Mouse (Mus musculus): ENCODE measurements around the gene Hcn1.
"Not testable (repeated sequence)": the region's sequence is repeated elsewhere in the genome, so short reads cannot be mapped to it uniquely, and the experiment has no call there.

Hcn1 gene

DNA sequence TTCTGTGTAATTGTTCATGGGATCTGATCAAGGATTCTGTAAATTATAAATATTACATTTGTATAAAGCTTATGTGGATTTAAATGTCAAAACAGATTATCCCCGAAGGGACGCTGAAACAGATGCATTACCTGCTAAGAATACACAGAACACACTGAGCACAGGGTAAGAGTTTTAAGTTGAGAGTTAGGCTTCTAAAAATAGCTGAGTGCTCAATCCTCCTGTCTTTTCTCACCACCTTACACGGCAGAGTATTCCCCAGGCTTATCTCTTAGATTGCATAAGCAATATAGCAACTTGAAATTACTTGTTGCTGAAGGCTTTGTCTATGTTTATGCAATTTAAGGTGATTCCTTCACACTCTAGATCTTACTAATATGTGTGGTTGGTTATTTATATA is 256.3 kb downstream of the Hcn1 start:
- peak; percentile 17 for DNase-seq (ENCODE audit: low read depth, low spot score)

DNA sequence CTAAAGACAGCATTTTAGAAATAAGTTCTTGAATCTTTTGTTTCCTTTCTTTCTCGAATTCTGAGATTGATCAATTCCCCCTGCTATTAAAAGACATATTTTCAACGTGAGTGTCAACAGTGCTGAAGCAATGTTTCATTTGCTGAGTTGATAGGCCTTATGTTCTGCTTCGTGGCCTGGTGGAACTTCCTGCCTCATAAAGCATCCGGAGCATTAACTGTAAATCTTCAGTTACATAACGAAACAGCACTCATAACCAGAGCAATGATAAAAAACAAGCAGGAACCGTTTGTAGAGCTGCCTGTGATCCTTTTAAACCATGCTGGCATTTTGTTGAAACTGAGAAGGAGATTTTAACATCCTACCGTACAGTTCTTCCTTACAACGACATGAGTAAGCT is 275.7 kb downstream of the Hcn1 start:
- peak; percentile 16 for DNase-seq (ENCODE audit: low read depth, low spot score)

DNA sequence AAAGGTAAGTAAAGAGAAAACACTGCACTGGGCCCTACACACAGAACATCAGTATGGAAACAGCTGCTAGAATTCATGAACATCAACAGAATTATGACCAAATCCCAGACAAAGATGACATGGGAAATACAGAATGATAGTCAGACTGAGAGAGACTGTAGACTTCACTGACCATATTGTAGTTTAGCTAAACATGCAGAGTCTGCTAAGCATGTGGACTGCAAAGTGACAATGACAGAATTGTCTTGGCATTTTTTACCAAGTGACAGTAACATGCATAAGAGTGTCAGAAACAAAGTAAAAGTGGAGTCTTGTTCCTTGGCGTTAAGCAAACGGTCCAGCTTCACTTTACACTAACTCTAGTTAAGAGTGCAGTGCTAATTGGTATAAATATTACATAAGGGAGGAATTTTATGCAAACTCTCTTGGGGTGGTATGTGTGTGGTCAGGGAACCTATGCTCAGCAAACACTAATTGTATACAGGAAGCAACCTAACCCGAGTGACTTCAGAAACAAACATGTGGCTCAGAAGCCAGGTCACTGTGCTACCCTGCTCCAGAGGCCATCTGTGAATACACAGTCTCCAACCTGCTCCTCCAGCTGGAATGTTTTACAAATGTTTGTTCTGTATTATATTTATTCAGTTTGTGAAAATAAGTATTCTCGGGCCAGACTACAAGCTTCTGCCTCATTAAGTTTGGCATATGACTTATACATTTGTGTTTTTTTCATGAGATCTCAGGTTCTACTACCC is 278.5 kb downstream of the Hcn1 start:
- peak; percentile 28 for DNase-seq (ENCODE audit: low read depth, low spot score)

DNA sequence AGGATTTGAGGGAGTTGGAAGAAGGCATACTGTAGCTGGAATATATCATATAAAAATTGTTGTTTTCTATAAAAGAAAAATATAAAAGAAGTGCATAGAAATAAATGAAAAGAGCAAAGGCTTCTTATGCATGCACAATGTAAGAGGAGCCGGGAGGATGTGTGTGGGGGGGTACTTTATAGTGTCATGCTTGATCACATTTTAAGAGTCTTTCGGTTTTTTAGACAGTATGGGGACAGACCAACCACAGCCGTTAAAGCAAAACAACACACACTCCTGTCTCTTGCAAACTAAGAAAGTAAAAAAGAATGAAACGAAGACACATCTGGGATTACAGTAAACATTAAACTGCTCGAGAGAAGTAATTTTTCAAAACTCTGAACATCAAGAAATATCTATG is 290.0 kb downstream of the Hcn1 start:
- DNase-seq (ENCODE audit: low read depth, low spot score), result no peak

DNA sequence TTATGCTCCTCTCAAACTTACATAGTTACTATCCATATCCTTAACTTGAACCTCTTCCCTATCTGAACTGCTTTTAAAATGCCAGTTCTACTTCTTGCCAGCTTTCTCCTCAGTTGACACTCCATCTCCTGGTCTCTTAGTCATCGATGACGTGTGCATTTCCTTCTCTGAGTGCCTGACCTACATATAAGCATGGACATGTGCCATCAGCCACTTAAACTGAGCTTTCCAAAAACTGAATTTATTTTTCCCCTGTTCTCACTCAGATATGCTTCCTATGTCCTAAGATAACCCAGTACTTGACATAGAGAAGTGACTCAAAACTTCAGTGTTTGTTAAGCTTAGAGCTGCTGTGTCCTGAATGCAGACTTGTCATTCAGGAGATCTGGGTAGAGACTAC is 295.9 kb downstream of the Hcn1 start:
- DNase-seq (ENCODE audit: low read depth, low spot score), result peak; percentile 89

DNA sequence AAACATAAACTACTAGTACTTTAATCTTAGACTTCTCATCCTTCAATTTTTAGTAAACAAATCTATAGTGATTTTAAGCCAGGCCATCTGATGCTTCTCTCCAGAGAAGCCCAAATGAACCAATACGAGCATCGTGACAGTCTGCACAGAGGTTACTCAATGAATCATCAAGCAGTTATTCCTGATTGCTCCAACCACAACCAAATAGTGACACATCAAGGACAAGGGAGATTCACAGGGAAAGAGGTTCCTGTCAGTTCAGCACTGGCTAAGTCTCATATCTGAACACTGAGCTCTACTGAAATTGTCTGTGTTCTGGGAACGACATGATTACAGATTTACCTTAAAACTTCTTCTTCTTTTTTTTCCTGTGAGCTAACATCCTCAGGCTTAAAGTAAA is 305.7 kb downstream of the Hcn1 start:
- peak; percentile 20 for DNase-seq (ENCODE audit: low read depth, low spot score)

DNA sequence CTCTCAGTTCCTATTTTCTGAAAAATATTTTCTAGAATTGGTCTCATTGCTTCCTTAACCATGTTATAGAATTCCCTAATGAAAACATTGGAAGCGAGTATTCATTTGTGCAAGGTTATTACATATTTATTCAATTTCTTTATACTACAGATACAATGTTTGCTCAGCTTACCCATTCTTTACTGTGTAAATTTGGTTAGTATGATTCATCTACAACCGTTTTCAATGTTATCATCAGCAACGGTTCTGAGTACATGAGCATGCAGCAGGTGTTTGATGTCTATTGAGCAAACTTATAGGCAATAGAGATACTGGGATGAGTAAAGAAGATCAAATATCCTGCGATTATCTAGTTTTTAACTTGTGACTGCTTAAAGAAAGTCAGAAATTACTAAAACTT is 327.6 kb downstream of the Hcn1 start:
- DNase-seq (ENCODE audit: low read depth, low spot score), result no peak

DNA sequence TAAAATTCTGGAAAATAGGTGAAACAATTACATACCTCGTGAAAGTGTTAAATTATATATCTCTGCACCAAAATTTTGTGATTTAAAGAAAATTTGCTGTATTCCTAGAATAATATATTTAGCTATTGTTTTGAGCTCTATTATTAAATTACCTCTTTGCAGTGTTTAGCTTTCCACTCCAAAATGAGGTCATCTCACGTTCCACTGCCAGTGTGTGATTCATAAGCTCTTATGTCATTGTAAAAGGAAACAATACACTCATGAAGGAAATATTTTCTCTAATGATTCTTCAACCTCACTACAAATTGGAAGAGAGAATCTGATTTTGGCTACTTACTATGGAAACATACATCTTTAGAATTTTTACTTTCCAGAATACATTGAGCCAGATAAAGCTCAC is 329.6 kb downstream of the Hcn1 start:
- DNase-seq (ENCODE audit: low read depth, low spot score), result peak; percentile 57

DNA sequence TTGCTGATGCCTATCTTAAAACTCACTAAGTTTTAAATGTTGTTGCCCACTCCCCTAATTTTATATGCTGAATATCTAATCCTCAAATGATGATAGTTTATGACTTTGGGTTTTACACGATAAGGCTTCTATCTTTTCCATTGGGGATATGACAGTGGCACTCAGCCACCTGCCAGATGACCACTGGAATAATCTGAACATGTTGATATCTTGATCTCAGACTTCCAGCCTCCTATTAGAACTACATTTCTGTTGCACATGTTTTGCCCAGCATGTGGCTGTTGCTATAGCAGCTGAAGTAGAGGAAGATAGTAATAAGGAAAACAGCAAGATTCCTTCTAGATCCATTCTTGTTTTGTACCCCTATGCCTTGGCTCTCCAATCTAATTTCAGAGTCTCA is 336.6 kb downstream of the Hcn1 start:
- DNase-seq (ENCODE audit: low read depth, low spot score), result no peak

DNA sequence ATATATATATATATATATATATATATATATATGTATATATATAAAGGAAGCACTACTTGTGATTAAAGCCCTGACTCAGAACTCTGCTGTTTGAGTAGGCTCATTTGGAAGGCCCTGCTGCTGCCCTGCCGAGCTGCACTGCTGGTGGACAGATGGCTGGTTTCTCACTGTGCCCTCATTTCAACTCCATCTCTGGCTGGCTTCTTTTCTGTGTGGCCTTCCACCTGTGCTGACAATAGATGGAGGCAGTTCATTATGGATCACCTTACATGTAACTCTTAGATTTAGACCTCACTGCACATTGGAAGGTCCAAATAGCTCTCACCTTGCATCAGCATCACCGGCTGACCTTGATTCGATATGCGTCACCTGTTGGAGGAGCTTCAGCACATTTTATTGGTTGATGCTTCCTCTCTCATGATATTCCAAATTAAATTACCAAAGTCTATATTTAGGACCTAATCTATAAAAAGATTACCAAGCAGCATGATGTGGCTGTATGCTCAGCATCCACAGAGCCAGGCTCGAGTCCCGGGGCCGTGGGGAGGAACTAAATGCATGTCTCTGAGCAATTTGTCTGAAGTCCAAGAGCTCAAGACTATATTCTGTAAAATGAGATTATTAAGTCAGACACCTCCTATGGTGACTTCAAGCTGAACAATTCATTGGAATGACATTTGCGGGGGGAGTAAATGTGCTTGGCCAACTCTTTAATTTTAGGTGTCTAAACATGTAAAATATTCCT is 338.6 kb downstream of the Hcn1 start:
- DNase-seq (ENCODE audit: low read depth, low spot score), result peak; percentile 98

DNA sequence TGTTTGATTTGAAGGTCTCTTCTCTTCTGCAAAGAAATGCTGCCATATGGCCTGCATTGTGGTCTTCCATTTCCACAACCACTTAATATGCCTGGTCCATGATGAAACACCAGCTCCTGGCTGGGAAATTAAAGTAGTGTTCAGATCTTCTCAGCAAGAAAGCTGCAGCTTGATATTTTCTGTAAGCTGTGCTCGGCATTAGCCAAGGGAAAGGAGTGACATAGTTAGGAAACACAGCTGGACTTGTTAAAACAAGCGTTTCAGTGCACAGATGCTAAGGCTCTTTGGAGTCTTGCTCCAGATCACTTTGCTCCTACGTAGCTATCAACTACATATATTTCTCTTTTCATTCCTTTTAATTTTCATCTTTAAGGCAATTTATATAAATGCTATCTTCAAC is 344.7 kb downstream of the Hcn1 start:
- DNase-seq (ENCODE audit: low read depth, low spot score), result peak; percentile 30

DNA sequence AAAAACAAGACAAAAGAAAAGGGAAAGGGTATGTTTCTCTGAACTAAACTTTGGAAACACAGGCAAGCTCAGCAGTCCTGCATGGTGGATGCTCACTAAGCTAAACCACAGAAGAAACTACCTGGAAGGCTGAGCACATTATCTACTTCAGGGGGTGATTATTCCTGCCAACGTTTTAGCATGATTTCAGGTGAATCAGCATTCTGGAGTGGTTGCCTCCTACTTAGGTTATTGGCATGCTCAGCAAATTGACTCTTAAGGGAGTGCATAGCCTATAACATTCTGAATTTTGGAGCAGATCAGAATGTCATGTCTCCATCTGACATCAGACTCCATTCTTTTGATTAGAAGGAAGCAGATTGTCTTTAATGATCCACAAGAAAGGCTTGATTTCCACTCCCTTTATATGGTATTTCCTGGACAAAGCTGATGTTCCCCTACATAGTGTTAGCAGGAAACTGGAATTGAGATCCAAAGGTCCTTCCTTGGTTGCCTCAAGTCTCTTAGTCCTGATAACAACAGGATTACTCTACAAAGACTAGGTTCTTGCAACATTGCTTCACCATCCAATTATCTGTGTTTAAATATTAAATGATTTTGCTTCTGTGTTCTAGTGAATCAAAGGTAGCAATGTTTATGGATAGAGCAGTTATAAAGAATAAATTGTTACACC is 345.7 kb downstream of the Hcn1 start:
- peak; percentile 15 for DNase-seq (ENCODE audit: low read depth, low spot score)

DNA sequence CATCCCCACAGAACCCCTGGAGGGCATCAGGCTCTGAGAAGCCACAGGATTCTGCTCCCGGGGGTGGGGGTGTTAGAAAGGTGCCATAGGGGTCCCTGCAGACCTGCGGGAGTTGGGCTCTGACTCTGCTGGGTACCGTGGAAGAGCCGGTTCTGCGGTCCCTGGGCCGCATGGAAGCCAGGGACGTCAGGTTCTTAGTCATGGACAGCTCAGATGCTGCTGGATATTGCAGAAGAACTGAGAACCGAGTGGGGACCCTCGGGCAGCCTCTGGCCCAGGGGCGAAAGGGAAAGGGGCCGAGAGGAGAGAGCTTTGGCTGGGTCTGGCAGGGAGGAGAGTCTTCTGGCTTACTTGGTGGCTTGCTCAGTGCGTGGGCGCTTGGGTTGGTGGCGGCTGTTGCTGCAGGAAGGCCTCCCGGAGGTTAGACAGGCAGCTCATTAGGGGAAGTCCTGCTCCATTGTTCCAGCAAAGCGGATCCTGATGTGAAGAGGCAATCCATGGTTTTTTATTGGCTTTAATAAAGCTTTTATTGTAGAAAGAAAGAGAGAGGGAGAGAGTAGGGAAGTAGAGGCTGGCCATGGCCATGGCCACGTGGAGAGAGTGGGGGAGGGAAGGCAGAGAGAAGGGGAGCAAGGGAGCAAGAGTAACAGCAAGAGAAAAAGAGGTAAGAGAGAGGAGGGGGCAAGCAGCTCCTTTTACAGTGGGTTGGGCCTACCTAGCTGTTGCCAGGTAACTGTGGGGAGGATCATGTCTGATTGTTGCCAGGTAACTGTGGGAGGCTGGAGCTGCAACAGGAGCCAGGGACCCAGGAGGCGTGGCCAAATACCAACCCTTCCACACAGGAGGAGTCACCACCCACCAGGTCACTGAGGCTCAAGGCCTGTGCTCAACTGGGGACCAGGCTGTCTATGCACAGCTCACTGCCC is 356.6 kb downstream of the Hcn1 start:
- peak; percentile 27 for DNase-seq (ENCODE audit: low read depth, low spot score)

DNA sequence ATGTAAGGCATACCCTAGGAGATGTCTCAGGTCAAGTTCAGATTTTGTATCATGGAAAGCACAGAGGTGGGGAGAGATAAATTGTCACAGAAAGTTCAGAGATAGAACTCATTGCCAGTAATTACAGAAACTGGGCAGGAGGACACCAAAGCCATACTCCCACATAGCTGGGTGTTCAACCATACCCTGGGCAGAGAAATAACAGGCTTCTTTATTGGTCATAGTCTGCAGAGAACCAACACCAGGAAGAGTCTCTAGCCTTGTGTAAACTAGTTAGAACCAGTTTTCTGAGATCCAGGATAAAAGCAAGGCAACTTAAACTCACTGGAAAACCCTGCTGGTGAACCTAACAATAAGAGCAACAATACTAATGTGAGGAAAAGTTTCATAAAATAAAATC is 362.5 kb downstream of the Hcn1 start:
- DNase-seq (ENCODE audit: low read depth, low spot score), result no peak

DNA sequence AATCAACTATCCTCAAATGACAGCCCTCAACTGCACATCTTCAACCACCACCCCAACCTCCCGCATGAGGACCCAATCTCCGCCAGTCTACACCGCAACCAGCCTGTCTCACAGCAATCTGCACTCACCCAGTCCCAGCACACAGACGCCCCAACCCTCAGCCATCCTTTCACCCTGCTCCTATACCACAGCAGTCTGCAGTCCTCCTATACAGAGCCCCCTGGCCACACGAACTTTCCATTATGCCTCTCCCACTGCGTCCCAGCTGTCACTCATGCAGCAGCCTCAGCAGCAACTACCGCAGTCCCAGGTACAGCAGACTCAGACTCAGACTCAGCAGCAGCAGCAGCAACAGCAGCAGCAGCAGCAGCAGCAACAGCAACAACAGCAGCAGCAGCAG is 373.3 kb downstream of the Hcn1 start:
- DNase-seq (ENCODE audit: low read depth, low spot score), result no peak

DNA sequence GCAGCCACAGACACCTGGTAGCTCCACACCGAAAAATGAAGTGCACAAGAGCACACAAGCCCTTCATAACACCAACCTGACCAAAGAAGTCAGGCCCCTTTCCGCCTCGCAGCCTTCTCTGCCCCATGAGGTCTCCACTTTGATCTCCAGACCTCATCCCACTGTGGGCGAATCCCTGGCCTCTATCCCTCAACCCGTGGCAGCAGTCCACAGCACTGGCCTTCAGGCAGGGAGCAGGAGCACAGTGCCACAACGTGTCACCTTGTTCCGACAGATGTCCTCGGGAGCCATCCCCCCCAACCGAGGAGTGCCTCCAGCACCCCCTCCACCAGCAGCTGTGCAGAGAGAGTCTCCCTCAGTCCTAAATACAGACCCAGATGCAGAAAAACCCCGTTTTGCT is 373.7 kb downstream of the Hcn1 start:
- no peak for DNase-seq (ENCODE audit: low read depth, low spot score)

DNA sequence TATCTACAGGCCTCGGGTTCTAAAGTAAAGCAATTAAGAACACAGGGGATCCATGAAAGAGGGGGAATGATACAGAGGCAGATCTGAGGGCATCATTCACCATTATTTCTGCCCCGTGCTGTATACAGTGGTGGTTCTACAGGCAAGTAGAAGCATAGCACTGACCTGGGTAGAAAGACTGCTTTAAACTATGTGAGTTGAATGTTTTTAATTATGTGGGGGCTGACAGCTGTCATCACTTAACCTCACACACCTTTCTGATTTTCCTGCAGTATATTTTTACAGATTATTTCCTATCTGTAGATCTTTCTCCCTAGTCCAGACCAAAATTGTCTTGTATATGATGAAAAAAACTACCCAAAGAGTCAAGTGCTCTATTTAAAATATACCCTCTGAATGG is 382.2 kb downstream of the Hcn1 start:
- DNase-seq (ENCODE audit: low read depth, low spot score), result no peak

DNA sequence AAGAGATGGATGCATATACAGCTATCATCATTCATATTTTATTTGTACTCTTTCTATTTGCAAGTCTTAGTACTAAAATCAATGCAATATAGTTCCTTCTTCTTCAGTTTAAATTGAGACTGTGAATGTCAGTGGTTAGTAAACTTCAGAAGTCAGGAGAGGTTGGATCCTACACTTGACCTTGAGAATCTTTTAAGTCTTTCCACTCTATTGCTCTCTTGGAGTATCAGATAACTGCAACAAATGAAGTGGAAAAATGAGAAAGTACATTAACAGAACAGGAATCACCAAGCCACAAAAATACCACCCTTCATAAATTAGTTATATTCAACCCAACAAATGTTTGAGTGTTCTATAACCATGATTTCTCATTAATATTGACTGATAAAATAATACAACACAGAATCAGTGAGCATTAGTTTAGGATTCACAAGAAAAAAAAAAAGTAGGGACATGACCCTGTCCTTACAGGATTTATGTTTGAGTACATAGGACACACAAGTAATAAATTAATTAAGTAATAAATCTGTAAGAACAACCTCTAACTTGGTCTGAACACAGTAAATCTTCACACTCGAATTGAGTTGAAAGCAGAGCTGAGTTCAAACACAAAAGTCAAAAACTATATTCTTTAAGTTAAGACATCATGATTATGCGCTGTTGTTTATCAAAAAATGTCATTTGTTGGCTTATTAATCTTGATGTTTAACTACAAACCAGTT is 397.8 kb downstream of the Hcn1 start:
- DNase-seq (ENCODE audit: low read depth, low spot score), result no peak

DNA sequence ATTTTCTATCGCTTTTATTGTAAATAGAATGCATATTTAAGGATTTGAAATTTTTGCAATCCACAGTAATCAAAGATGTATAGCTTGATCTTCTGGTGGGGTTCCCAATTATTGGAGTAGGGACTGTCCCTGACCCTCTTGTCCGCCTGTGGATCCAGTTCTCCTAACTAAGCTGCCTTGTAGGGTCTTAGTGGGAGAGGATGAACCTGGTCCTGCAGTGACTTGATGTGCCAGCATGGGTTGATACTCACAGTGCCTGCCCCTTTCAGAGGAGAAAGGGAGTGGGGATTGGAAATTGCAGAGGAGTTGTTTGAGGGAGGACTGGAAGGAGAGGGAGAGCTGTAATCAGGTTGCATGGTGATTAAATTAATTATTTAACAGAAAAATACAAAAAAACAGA is 398.4 kb downstream of the Hcn1 start:
- no peak for DNase-seq (ENCODE audit: low read depth, low spot score)

DNA sequence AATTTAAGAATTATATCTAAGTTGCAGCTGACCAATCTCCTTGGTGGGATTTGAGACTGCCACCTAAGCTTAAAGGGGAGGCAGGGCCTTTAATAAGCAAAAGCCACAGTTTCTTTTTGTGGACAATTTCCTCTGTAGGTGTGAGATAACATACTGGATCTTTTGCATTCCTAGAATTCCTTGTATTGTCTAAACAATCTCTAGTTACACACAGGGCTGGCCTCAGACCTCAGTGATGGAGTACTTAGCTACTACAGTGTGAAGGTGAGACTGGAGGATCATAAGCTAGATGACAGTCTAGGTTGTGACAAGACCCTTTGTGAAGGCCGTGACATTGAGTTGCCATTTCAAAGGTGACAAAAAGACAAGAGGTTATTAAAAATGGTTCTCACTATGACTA is 419.1 kb downstream of the Hcn1 start:
- DNase-seq (ENCODE audit: low read depth, low spot score), result no peak

DNA sequence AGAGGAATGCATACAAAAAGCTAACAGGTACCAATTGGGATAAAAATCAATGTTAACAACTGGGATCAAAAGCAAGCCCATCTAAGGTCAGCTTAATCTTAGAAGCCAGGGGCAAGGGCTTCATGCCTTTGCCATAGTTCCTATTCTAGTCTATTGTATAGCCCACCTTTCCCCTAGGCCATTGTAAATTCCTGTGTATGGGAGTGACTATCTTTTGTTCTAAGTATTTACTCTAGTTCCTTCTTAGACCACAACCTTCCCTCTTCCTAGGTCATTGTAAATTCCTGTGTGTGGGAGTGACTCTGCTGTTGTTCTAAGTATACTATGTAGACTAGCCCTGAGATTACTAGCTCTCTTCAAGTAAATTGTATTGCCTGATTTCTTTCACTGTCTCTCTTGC is 420.8 kb downstream of the Hcn1 start:
- DNase-seq (ENCODE audit: low read depth, low spot score), result not testable (repeated sequence)

All from brain, adult 2 months (tissue).